ENCODE assay signal across 1 mouse cellular context in genomic region chr8:117738206-117738605, GRCm38 (mm10). TPM values are rescaled to one million over a fixed set of nuclear protein-coding genes. Genes with fewer than 3 reads are reported as not detected.
"Had no signal": no experiment of that assay in that cellular context is flagged by ENCODE, and none has a peak within 500 bp of the region (broad histone marks: within the 10 kb centered on the region; RNA-seq: fewer than 3 reads in every experiment).

No protein-coding gene starts in this region.

RNA-seq across cellular contexts. Expression of gene Hsd17b2, which starts 36.5 kb away (rescaled TPM):
- polyA plus RNA-seq: spleen, adult 2 months had no signal
